Mouse (Mus musculus): ENCODE measurements around the gene Gm44503. TPM values are rescaled to one million over a fixed set of nuclear protein-coding genes. Genes with fewer than 3 reads are reported as not detected.

The Gm44503 gene
- polyA plus RNA-seq, 1 experiment, result not detected

GRCm38 (mm10) chr9:72961346-72961745, 2.7 kb downstream of the Gm44503 start:
- Histone ChIP-seq H3K36me3 (ENCODE audit: control insufficient read depth, insufficient read depth) (no peaks in the 10 kb centered on the region), H3K4me3 (ENCODE audit: insufficient read depth, poor library complexity, severe bottlenecking) (no peak overlapping the region), H3ac (ENCODE audit: control insufficient read depth, insufficient read length, low read depth) (no peak overlapping the region), H3K27me3 (ENCODE audit: control insufficient read depth, insufficient read depth, insufficient read length) (peaks cover 9% of the 10 kb centered on the region), H3K79me2 (ENCODE audit: control insufficient read depth, insufficient read depth) (no peaks in the 10 kb centered on the region), H3K79me3 (ENCODE audit: low read depth) (no peaks in the 10 kb centered on the region)
- TF ChIP-seq CTCF (IDR thresholded peaks at IDR 0.05; ENCODE audit: control insufficient read depth, insufficient read depth, insufficient read length) (no peak), FOSL1 (IDR thresholded peaks at IDR 0.05; ENCODE audit: insufficient read depth, low read length, poor library complexity, severe bottlenecking) (no peak), MYOD1 (IDR thresholded peaks at IDR 0.05; ENCODE audit: control insufficient read depth, insufficient read length, low read depth) (no peak), USF1 (IDR thresholded peaks at IDR 0.05; ENCODE audit: low read depth) (no peak), MYOG (IDR thresholded peaks at IDR 0.05; ENCODE audit: control insufficient read depth, extremely low read depth, insufficient read length) (no peak), CEBPB (IDR thresholded peaks at IDR 0.05; ENCODE audit: low read depth) (no peak)

- no peak overlapping the region for H3ac ChIP-seq (ENCODE audit: control insufficient read depth, insufficient read length, low read depth)
- H3K27me3 ChIP-seq (ENCODE audit: control insufficient read depth, insufficient read depth, insufficient read length), result peaks cover 9% of the 10 kb centered on the region
- H3K79me3 ChIP-seq (ENCODE audit: low read depth), result no peaks in the 10 kb centered on the region
- TF ChIP-seq CTCF (IDR thresholded peaks at IDR 0.05; ENCODE audit: control insufficient read depth, insufficient read depth, insufficient read length) (no peak), FOSL1 (IDR thresholded peaks at IDR 0.05; ENCODE audit: insufficient read depth, low read length, poor library complexity, severe bottlenecking) (no peak)
- no peaks in the 10 kb centered on the region for H3K36me3 ChIP-seq (ENCODE audit: control insufficient read depth, insufficient read depth)
- H3K4me3 ChIP-seq (ENCODE audit: insufficient read depth, poor library complexity, severe bottlenecking), result no peak overlapping the region
- no peaks in the 10 kb centered on the region for H3K79me2 ChIP-seq (ENCODE audit: control insufficient read depth, insufficient read depth)
Observed at GRCm38 (mm10) chr9:72961959-72962358, 3.3 kb downstream of the Gm44503 start.

- TF ChIP-seq MYOD1 (IDR thresholded peaks at IDR 0.05; ENCODE audit: control insufficient read depth, insufficient read length, low read depth) (no peak), CEBPB (IDR thresholded peaks at IDR 0.05; ENCODE audit: low read depth) (no peak), CTCF (IDR thresholded peaks at IDR 0.05; ENCODE audit: control insufficient read depth, insufficient read depth, insufficient read length) (peak; percentile 2), MAX (IDR thresholded peaks at IDR 0.05) (no peak), MYOG (IDR thresholded peaks at IDR 0.05; ENCODE audit: control insufficient read depth, extremely low read depth, insufficient read length) (no peak), USF1 (IDR thresholded peaks at IDR 0.05; ENCODE audit: low read depth) (no peak), FOSL1 (IDR thresholded peaks at IDR 0.05; ENCODE audit: insufficient read depth, low read length, poor library complexity, severe bottlenecking) (no peak)
- no peaks in the 10 kb centered on the region for H3K79me2 ChIP-seq (ENCODE audit: control insufficient read depth, insufficient read depth)
Observed at GRCm38 (mm10) chr9:72968349-72969061, 9.9 kb downstream of the Gm44503 start.

GRCm38 (mm10) chr9:72969874-72970273, 11.2 kb downstream of the Gm44503 start:
- Histone ChIP-seq H3K4me3 (ENCODE audit: insufficient read depth, poor library complexity, severe bottlenecking) (no peak overlapping the region), H3K79me2 (ENCODE audit: control insufficient read depth, insufficient read depth) (no peaks in the 10 kb centered on the region), H3K27me3 (ENCODE audit: control insufficient read depth, insufficient read depth, insufficient read length) (peaks cover 3% of the 10 kb centered on the region), H3ac (ENCODE audit: control insufficient read depth, insufficient read length, low read depth) (no peak overlapping the region), H3K36me3 (ENCODE audit: control insufficient read depth, insufficient read depth) (no peaks in the 10 kb centered on the region), H3K79me3 (ENCODE audit: low read depth) (no peaks in the 10 kb centered on the region)
- TF ChIP-seq MYOG (IDR thresholded peaks at IDR 0.05; ENCODE audit: control insufficient read depth, extremely low read depth, insufficient read length), result no peak
- TF ChIP-seq FOSL1 (IDR thresholded peaks at IDR 0.05; ENCODE audit: insufficient read depth, low read length, poor library complexity, severe bottlenecking), result no peak
- TF ChIP-seq MAX (IDR thresholded peaks at IDR 0.05), result no peak
- no peak for TF ChIP-seq MYOD1 (IDR thresholded peaks at IDR 0.05; ENCODE audit: control insufficient read depth, insufficient read length, low read depth)
- no peak for TF ChIP-seq CEBPB (IDR thresholded peaks at IDR 0.05; ENCODE audit: low read depth)
- TF ChIP-seq USF1 (IDR thresholded peaks at IDR 0.05; ENCODE audit: low read depth), result no peak
- TF ChIP-seq CTCF (IDR thresholded peaks at IDR 0.05; ENCODE audit: control insufficient read depth, insufficient read depth, insufficient read length), result no peak

More at GRCm38 (mm10) chr9:72968349-72969061, 9.9 kb downstream of the Gm44503 start:
- Histone ChIP-seq H3K4me3 (ENCODE audit: insufficient read depth, poor library complexity, severe bottlenecking) (no peak overlapping the region), H3ac (ENCODE audit: control insufficient read depth, insufficient read length, low read depth) (no peak overlapping the region), H3K36me3 (ENCODE audit: control insufficient read depth, insufficient read depth) (no peaks in the 10 kb centered on the region), H3K27me3 (ENCODE audit: control insufficient read depth, insufficient read depth, insufficient read length) (peaks cover 3% of the 10 kb centered on the region), H3K79me3 (ENCODE audit: low read depth) (no peaks in the 10 kb centered on the region)

- no peaks in the 10 kb centered on the region for H3K79me2 ChIP-seq (ENCODE audit: control insufficient read depth, insufficient read depth)
- H3K4me3 ChIP-seq (ENCODE audit: insufficient read depth, poor library complexity, severe bottlenecking), result no peak overlapping the region
- no peak for TF ChIP-seq MYOD1 (IDR thresholded peaks at IDR 0.05; ENCODE audit: control insufficient read depth, insufficient read length, low read depth)
- TF ChIP-seq MYOG (IDR thresholded peaks at IDR 0.05; ENCODE audit: control insufficient read depth, extremely low read depth, insufficient read length), result no peak
- H3K27me3 ChIP-seq (ENCODE audit: control insufficient read depth, insufficient read depth, insufficient read length), result no peaks in the 10 kb centered on the region
- no peaks in the 10 kb centered on the region for H3K36me3 ChIP-seq (ENCODE audit: control insufficient read depth, insufficient read depth)
- H3K79me3 ChIP-seq (ENCODE audit: low read depth), result no peaks in the 10 kb centered on the region
- no peak overlapping the region for H3ac ChIP-seq (ENCODE audit: control insufficient read depth, insufficient read length, low read depth)
Observed at GRCm38 (mm10) chr9:72972435-72972834, 13.8 kb downstream of the Gm44503 start.

GRCm38 (mm10) chr9:72972984-72973383, 14.3 kb downstream of the Gm44503 start:
- H3K36me3 ChIP-seq (ENCODE audit: control insufficient read depth, insufficient read depth), result no peaks in the 10 kb centered on the region
- no peaks in the 10 kb centered on the region for H3K27me3 ChIP-seq (ENCODE audit: control insufficient read depth, insufficient read depth, insufficient read length)
- no peak overlapping the region for H3K4me3 ChIP-seq (ENCODE audit: insufficient read depth, poor library complexity, severe bottlenecking)
- H3K79me2 ChIP-seq (ENCODE audit: control insufficient read depth, insufficient read depth), result no peaks in the 10 kb centered on the region
- H3K79me3 ChIP-seq (ENCODE audit: low read depth), result no peaks in the 10 kb centered on the region
- TF ChIP-seq MAX (IDR thresholded peaks at IDR 0.05), result no peak
- no peak for TF ChIP-seq FOSL1 (IDR thresholded peaks at IDR 0.05; ENCODE audit: insufficient read depth, low read length, poor library complexity, severe bottlenecking)
- no peak for TF ChIP-seq CTCF (IDR thresholded peaks at IDR 0.05; ENCODE audit: control insufficient read depth, insufficient read depth, insufficient read length)
- no peak for TF ChIP-seq MYOD1 (IDR thresholded peaks at IDR 0.05; ENCODE audit: control insufficient read depth, insufficient read length, low read depth)
- no peak for TF ChIP-seq CEBPB (IDR thresholded peaks at IDR 0.05; ENCODE audit: low read depth)
- TF ChIP-seq USF1 (IDR thresholded peaks at IDR 0.05; ENCODE audit: low read depth), result no peak
- no peak for TF ChIP-seq MYOG (IDR thresholded peaks at IDR 0.05; ENCODE audit: control insufficient read depth, extremely low read depth, insufficient read length)
- H3ac ChIP-seq (ENCODE audit: control insufficient read depth, insufficient read length, low read depth), result no peak overlapping the region

All from C2C12 (cell line).